Mouse (Mus musculus) ES-Bruce4 (cell line): ENCODE data around the gene Eid3. TPM values are rescaled to one million over a fixed set of nuclear protein-coding genes. Genes with fewer than 3 reads are reported as not detected.

Experiments
- H3K27ac ChIP-seq: 2 replicates; pipeline ENCODE4 v1.5.1; 2012; ENCODE audit warnings: low read length, inconsistent platforms; ENCODE audit not compliant: insufficient read depth
- H3K27me3 ChIP-seq: 2 replicates; pipeline ENCODE4 v1.6.1; 2012; ENCODE audit warnings: mild to moderate bottlenecking, low read length, inconsistent platforms; ENCODE audit not compliant: control insufficient read depth, poor library complexity, insufficient read depth, severe bottlenecking
- H3K36me3 ChIP-seq: 2 replicates; pipeline ENCODE4 v1.6.1; 2012; ENCODE audit warnings: inconsistent platforms, mild to moderate bottlenecking, low read length, moderate library complexity; ENCODE audit not compliant: control insufficient read depth, poor library complexity, insufficient read depth, severe bottlenecking
- H3K4me1 ChIP-seq: one replicate; pipeline ENCODE4 v1.8.1; 2011; ENCODE audit warnings: low read length; ENCODE audit not compliant: control insufficient read depth, insufficient read depth
- H3K4me3 ChIP-seq: 2 replicates; pipeline ENCODE4 v1.5.1; 2011; ENCODE audit warnings: low read depth, mild to moderate bottlenecking, low read length
- H3K9ac ChIP-seq: 2 replicates; pipeline ENCODE4 v1.6.1; 2012; ENCODE audit warnings: low read depth, mild to moderate bottlenecking, inconsistent platforms; ENCODE audit not compliant: poor library complexity, severe bottlenecking
- H3K9me3 ChIP-seq: replicated peaks from 2 replicates; pipeline ENCODE4 v1.6.1; 2012; ENCODE audit warnings: mild to moderate bottlenecking, low read length, inconsistent platforms; ENCODE audit not compliant: control insufficient read depth, poor library complexity, insufficient read depth, severe bottlenecking
- CTCF ChIP-seq: IDR thresholded peaks from one replicate; pipeline ENCODE4 v1.8.1; 2011; ENCODE audit warnings: low read depth, low read length
- EP300 ChIP-seq: IDR thresholded peaks from 2 replicates; pipeline ENCODE4 v1.6.1; 2011; ENCODE audit warnings: low read depth, low read length; ENCODE audit not compliant: insufficient read depth
- POLR2A ChIP-seq: IDR thresholded peaks from one replicate; pipeline ENCODE4 v1.8.1; 2011; ENCODE audit warnings: low read length; ENCODE audit not compliant: insufficient read depth
- polyA plus RNA-seq: library from polyadenylated mRNA; stranded (reverse); fragments of >200 nt; gene quantifications from 2 replicates; pipeline ENCODE4 v1.2.4, GENCODE M21; 2011; ENCODE audit warnings: low read depth; ENCODE audit not compliant: missing spikeins, insufficient read depth, insufficient read length

Gene Eid3
- polyA plus RNA-seq, 1 experiment = 12.7 TPM

- no peaks in the 10 kb centered on the region for H3K9me3 ChIP-seq
- H3K9ac ChIP-seq = no peak overlapping the region
- no peaks in the 10 kb centered on the region for H3K4me1 ChIP-seq
- TF ChIP-seq EP300 = no peak
- TF ChIP-seq POLR2A = no peak
- no peak for TF ChIP-seq CTCF
- peaks cover 34% of the 10 kb centered on the region for H3K36me3 ChIP-seq
- H3K4me3 ChIP-seq = no peak overlapping the region
- no peak overlapping the region for H3K27ac ChIP-seq
- H3K27me3 ChIP-seq = no peaks in the 10 kb centered on the region
Measured at GRCm38 (mm10) chr10:82897936-82898335, 31.5 kb downstream of the Eid3 start.

- H3K9ac ChIP-seq = no peak overlapping the region
- H3K27ac ChIP-seq = peak overlapping the region; percentile 17; the same call in 1 of the 2 replicates
- no peaks in the 10 kb centered on the region for H3K4me1 ChIP-seq
- peaks cover 26% of the 10 kb centered on the region for H3K36me3 ChIP-seq
- no peak overlapping the region for H3K4me3 ChIP-seq
- TF ChIP-seq CTCF (no peak), POLR2A (no peak), EP300 (no peak)
- no peaks in the 10 kb centered on the region for H3K9me3 ChIP-seq
- no peaks in the 10 kb centered on the region for H3K27me3 ChIP-seq
Measured at GRCm38 (mm10) chr10:82898893-82899292, 32.5 kb downstream of the Eid3 start.

GRCm38 (mm10) chr10:82899810-82900421 lies 33.5 kb downstream of the Eid3 start:
- no peak for TF ChIP-seq POLR2A
- no peak for TF ChIP-seq EP300
- TF ChIP-seq CTCF = no peak
- Histone ChIP-seq H3K4me1 (no peaks in the 10 kb centered on the region), H3K27ac (no peak overlapping the region), H3K4me3 (peak overlapping the region; percentile 10), H3K36me3 (peaks cover 17% of the 10 kb centered on the region), H3K9me3 (no peaks in the 10 kb centered on the region), H3K27me3 (no peaks in the 10 kb centered on the region), H3K9ac (no peak overlapping the region)

DNA sequence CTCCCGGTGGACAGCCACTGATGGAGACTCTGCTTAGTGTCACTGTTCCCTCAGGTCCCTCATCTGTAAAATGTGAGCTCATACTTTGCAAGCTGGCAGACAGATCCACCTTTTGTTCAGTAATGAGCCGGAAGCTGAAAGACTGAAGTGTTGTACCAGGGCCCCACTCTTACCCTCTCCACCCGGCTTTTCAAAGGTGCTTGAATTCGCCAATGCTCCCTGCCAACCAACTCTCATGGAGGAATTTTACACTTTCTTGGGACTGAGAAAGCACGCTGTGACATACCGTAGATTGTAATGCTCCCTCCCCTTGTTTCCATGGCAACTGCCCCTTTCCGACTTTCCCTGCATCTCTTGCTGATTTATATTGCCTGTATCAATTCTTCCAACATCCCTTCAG lies 34.1 kb downstream of the Eid3 start:
- no peak overlapping the region for H3K9ac ChIP-seq
- no peak overlapping the region for H3K4me3 ChIP-seq
- H3K36me3 ChIP-seq = peaks cover 11% of the 10 kb centered on the region
- H3K4me1 ChIP-seq = no peaks in the 10 kb centered on the region
- H3K9me3 ChIP-seq = no peaks in the 10 kb centered on the region
- TF ChIP-seq CTCF (no peak), EP300 (no peak), POLR2A (no peak)
- H3K27me3 ChIP-seq = no peaks in the 10 kb centered on the region
- H3K27ac ChIP-seq = no peak overlapping the region

DNA sequence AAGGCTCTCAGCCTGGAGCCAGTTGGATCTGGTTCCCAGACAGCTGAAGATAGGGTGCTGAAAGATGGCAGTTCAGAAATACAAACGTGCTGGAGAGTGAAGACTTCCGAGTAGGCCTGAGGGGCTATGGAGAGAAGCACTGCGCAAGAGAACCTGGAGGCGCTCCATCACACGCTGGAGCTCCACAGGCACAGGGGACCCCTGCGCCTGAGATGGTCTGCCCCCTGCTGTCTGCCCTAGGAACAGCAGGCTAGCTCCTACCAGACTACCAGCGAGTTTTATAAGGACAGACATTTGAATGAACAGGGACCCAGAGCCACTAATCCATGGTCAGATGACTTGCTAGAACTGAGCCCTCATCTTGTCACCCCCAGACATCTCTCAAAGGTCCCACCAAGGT lies 35.0 kb downstream of the Eid3 start:
- H3K4me3 ChIP-seq = no peak overlapping the region
- H3K9me3 ChIP-seq = no peaks in the 10 kb centered on the region
- peaks cover 2% of the 10 kb centered on the region; the same call in 1 of the 2 replicates for H3K36me3 ChIP-seq
- TF ChIP-seq EP300 (no peak), CTCF (peak; percentile 93), POLR2A (no peak)
- H3K9ac ChIP-seq = no peak overlapping the region
- no peaks in the 10 kb centered on the region for H3K27me3 ChIP-seq
- H3K4me1 ChIP-seq = no peaks in the 10 kb centered on the region
- H3K27ac ChIP-seq = no peak overlapping the region

DNA sequence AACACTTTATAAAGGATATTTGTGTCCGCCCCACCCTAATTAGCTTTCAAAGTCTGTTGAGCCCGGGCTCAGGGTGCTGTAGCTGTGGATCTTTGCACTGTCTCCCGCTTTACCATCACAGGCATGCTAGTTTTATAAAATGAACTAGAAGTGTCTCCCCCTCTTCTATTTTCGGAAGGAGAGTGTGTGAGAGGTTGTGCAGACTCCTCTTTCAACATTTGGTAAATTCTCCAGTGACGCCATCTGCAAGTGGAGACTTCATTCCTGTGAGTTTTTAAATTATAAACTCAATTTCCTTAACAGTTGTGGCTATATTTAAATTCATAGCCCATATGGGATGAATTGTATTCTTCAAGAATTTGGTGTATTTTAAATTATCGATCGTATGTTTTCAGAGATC lies 42.1 kb downstream of the Eid3 start:
- no peaks in the 10 kb centered on the region for H3K27me3 ChIP-seq
- H3K27ac ChIP-seq = no peak overlapping the region
- no peaks in the 10 kb centered on the region for H3K36me3 ChIP-seq
- no peak for TF ChIP-seq POLR2A
- no peaks in the 10 kb centered on the region for H3K4me1 ChIP-seq
- no peak overlapping the region for H3K9ac ChIP-seq
- no peaks in the 10 kb centered on the region for H3K9me3 ChIP-seq
- H3K4me3 ChIP-seq = no peak overlapping the region
